Mouse (Mus musculus): ENCODE data around the gene Sis. TPM values are rescaled to one million over a fixed set of nuclear protein-coding genes. Genes with fewer than 3 reads are reported as not detected.

Gene Sis
- total RNA-seq (2014; rRNA removed) (under 0.01 TPM in 1 of 2 replicates, not detected in the other), polyA plus RNA-seq (2015; fragmentation: Nextera tagmentation; extraction: Ambion mirVana) (0.06 TPM in 1 of 2 replicates, not detected in the other)

DNA sequence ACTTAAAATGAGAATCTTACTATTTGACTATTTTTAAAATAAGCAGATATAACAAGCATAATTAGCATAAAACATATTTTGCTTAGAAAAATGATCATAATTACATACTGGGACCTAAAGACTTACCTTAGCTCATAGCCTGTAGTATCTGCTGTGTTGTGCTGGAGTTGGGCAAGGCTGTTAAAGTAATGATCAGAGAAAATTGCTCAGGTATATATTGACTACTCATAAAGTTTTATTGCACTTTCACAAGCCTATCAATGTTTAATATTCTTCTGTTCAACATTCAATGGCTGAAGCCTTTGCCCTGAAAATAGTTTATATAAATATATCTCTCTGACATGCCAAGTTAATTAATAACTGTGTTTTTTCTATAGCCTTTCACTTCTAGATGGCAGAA, at the start of gene Sis:
TSS of gene Sis (minus strand) at position 189 of the 400 bp plus-strand sequence.
- no peak within 1 kb of the TSS for H3K27ac ChIP-seq (ENCODE audit: low read depth, low read length)
- TF ChIP-seq CTCF (IDR thresholded peaks at IDR 0.05; ENCODE audit: low read depth): no peak
- H3K4me1 ChIP-seq (ENCODE audit: insufficient read depth): no peaks in the 10 kb centered on the region
- H3K4me2 ChIP-seq (ENCODE audit: low read depth): no peak within 1 kb of the TSS
- H3K36me3 ChIP-seq (ENCODE audit: insufficient read depth): no peaks in the 10 kb centered on the region
- H3K27me3 ChIP-seq (ENCODE audit: insufficient read depth, low read length): no peaks in the 10 kb centered on the region
- DNase-seq: no peak
- no peak for ATAC-seq
- H3K9me3 ChIP-seq (ENCODE audit: low read length): no peaks in the 10 kb centered on the region
- H3K9ac ChIP-seq: no peak within 1 kb of the TSS
- no peak within 1 kb of the TSS for H3K4me3 ChIP-seq (ENCODE audit: low read depth, low read length)

DNA sequence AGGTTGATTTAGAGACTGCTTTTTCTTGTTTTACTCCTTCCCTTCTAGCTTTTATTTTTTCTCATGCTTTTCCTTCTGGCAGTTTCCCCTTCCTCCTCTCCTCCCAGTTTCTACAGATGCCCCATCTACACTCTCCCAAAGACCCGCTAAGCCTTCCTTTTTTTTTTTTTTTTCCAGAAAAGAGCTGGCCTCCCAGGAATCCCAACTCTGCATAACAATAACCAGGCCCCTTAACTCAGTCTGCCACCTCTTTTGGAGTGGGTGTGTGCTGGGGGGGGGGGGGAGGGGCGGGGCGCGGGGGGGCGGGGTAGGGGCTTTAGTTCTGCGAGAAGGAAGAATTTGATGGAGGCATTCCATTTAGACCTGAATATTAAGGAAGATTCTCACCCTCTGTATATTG, 38.4 kb upstream of the Sis start:
- no peak for TF ChIP-seq CTCF (IDR thresholded peaks at IDR 0.05; ENCODE audit: low read depth)
- H3K36me3 ChIP-seq (ENCODE audit: insufficient read depth): no peaks in the 10 kb centered on the region
- no peaks in the 10 kb centered on the region for H3K27me3 ChIP-seq (ENCODE audit: insufficient read depth, low read length)
- WGBS: 12% methylated on average over 6 of the region's 6 CpGs
- no peak overlapping the region for H3K27ac ChIP-seq (ENCODE audit: low read depth, low read length)
- H3K9me3 ChIP-seq (ENCODE audit: low read length): no peaks in the 10 kb centered on the region
- no peaks in the 10 kb centered on the region for H3K4me1 ChIP-seq (ENCODE audit: insufficient read depth)
- H3K4me3 ChIP-seq (ENCODE audit: low read depth, low read length): no peak overlapping the region
- H3K9ac ChIP-seq: no peak overlapping the region
- DNase-seq (no peak), ATAC-seq (no peak)
- H3K4me2 ChIP-seq (ENCODE audit: low read depth): no peak overlapping the region

DNA sequence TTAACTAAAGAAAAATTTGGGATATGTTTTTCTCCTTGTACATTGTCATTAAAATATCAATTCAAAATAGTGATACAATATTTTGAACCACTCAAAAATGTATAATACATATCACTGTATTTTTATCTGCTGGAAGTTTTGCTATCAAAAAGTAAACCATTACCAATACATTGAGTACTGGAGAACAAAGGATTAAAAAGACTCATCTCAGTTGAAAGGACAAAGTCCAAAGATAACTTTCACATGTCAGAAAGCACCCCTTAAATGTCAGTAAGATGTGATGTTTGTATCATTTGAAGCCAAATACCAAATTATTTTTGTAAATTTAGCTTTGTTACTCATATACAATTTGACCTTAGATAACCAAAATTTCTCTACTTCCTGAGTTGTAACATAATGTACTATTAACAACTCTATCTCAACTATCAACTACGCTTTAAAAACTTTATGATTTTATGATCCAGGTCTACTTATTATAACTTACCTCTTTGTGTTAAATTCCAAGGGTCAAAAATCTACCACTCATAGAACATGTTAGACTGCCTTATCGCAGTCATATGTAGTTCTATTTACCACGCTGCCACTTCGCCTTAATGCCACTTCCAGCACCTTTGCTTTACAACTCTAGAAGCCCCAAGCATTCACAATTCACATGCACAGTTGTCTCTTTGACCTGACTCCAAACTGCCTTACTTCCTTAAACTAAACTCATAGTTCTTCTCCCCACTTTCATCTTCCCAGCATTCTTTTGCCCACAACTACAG, 35.5 kb upstream of the Sis start:
- no peak overlapping the region for H3K9ac ChIP-seq
- no peak overlapping the region for H3K4me2 ChIP-seq (ENCODE audit: low read depth)
- 90% methylated on average over 4 of the region's 4 CpGs for WGBS
- H3K4me1 ChIP-seq (ENCODE audit: insufficient read depth): no peaks in the 10 kb centered on the region
- DNase-seq: no peak
- H3K27ac ChIP-seq (ENCODE audit: low read depth, low read length): no peak overlapping the region
- no peaks in the 10 kb centered on the region for H3K36me3 ChIP-seq (ENCODE audit: insufficient read depth)
- no peaks in the 10 kb centered on the region for H3K27me3 ChIP-seq (ENCODE audit: insufficient read depth, low read length)
- H3K4me3 ChIP-seq (ENCODE audit: low read depth, low read length): no peak overlapping the region
- ATAC-seq: no peak
- H3K9me3 ChIP-seq (ENCODE audit: low read length): no peaks in the 10 kb centered on the region
- TF ChIP-seq CTCF (IDR thresholded peaks at IDR 0.05; ENCODE audit: low read depth): no peak

DNA sequence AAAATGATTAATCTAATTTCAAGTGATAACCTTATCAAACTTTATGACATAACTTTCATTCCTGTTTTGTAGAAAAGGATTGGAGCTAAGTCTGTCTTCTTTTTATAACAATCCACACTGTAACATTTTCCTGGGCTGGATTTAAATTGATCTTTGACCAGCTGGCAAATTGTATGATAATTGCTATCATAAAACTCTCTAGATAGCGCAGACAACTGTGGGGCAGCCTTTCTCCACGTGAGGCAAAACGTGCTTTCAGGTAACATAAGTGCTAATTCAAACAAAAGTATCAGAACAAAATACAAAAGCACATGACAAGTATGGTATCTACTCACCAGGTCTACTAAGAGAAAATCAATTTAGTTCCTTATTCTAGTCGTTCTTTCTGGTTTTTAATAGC, 29.9 kb upstream of the Sis start:
- H3K4me2 ChIP-seq (ENCODE audit: low read depth): no peak overlapping the region
- H3K4me3 ChIP-seq (ENCODE audit: low read depth, low read length): no peak overlapping the region
- no peaks in the 10 kb centered on the region for H3K27me3 ChIP-seq (ENCODE audit: insufficient read depth, low read length)
- TF ChIP-seq CTCF (IDR thresholded peaks at IDR 0.05; ENCODE audit: low read depth): no peak
- H3K9ac ChIP-seq: no peak overlapping the region
- DNase-seq (no peak), ATAC-seq (no peak)
- H3K36me3 ChIP-seq (ENCODE audit: insufficient read depth): no peaks in the 10 kb centered on the region
- 73% methylated on average over 4 of the region's 4 CpGs for WGBS
- H3K27ac ChIP-seq (ENCODE audit: low read depth, low read length): no peak overlapping the region
- no peaks in the 10 kb centered on the region for H3K4me1 ChIP-seq (ENCODE audit: insufficient read depth)
- no peaks in the 10 kb centered on the region for H3K9me3 ChIP-seq (ENCODE audit: low read length)

DNA sequence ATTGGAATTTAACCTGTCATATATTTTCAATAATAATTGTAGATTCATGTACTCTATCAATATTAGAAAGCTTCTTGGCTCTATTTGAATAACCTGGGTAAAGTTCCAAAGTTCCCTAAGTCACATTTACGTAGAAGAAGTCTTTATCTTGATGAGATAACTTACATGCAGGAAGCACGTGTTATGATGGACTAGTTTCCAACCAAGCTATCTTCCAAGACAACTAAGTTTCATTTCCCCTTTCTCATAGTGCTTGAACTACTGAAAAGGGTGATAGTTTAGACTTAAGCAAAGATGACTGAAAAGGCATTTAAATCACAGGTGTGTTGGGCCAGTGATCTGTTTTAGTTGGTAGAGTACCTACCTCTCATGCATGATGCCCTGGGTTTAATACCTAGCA, 23.3 kb upstream of the Sis start:
- H3K4me3 ChIP-seq (ENCODE audit: low read depth, low read length): no peak overlapping the region
- ATAC-seq: no peak

DNA sequence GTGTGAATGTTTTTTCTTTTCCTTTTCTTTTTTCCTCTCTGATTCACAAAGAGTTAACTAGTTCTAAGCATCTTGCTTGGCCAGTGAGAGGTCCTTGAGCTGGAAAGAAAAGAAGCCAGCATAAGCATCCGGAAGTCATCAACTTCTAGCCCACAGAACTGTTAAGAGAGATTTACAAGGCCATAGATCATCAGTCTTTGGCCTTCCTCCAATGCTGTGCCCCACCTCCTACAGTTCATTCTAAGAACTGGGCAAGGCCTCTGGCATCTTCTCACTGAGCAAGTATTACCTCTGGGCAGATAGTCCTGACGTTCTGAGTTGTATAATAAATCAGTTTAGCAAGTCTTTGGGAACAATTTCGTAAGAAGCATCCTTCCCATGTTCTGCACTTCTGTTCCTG, 8.9 kb upstream of the Sis start:
- no peaks in the 10 kb centered on the region for H3K36me3 ChIP-seq (ENCODE audit: insufficient read depth)
- H3K4me1 ChIP-seq (ENCODE audit: insufficient read depth): no peaks in the 10 kb centered on the region
- H3K9me3 ChIP-seq (ENCODE audit: low read length): no peaks in the 10 kb centered on the region
- WGBS: 64% methylated on average over 3 of the region's 3 CpGs
- H3K4me3 ChIP-seq (ENCODE audit: low read depth, low read length): no peak overlapping the region
- no peak for TF ChIP-seq CTCF (IDR thresholded peaks at IDR 0.05; ENCODE audit: low read depth)
- ATAC-seq (no peak), DNase-seq (no peak)
- H3K4me2 ChIP-seq (ENCODE audit: low read depth): no peak overlapping the region
- no peaks in the 10 kb centered on the region for H3K27me3 ChIP-seq (ENCODE audit: insufficient read depth, low read length)
- H3K9ac ChIP-seq: no peak overlapping the region
- no peak overlapping the region for H3K27ac ChIP-seq (ENCODE audit: low read depth, low read length)

More for the DNA sequence above, 23.3 kb upstream of the Sis start:
- Histone ChIP-seq H3K27me3 (ENCODE audit: insufficient read depth, low read length) (no peaks in the 10 kb centered on the region), H3K4me1 (ENCODE audit: insufficient read depth) (no peaks in the 10 kb centered on the region), H3K9me3 (ENCODE audit: low read length) (no peaks in the 10 kb centered on the region), H3K36me3 (ENCODE audit: insufficient read depth) (no peaks in the 10 kb centered on the region), H3K9ac (no peak overlapping the region), H3K27ac (ENCODE audit: low read depth, low read length) (no peak overlapping the region), H3K4me2 (ENCODE audit: low read depth) (no peak overlapping the region)
- 85% methylated on average over 2 of the region's 2 CpGs for WGBS
- TF ChIP-seq CTCF (IDR thresholded peaks at IDR 0.05; ENCODE audit: low read depth): no peak
- no peak for DNase-seq

DNA sequence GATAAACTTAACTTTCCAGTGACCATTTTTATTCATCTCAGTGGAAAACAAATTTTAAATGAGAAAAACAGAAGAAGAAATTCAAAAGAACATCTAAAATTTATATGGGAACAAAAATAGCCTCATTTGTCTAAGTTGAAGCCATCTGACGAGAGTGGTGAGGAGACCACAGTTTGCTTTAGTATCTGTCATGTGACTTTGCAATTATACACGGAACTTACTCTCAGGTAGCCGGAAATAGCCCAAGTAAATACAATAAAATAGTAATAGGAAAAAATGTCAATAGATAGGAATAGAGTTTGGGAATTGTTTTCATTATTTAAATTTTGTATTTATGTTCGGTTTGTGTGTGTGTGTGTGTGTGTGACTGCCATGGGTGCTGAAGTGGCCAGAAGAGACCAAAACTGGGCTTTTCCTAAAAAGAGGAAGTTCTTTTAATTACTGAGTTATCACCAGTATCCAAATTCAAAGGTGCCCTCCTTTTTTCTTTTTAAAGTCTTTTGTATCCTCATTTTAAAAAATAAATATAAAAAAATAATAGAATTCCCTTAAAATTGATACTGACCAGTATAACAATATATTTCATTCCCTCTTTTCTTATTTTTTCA, 48.6 kb downstream of the Sis start:
- Histone ChIP-seq H3K4me3 (ENCODE audit: low read depth, low read length) (no peak overlapping the region), H3K36me3 (ENCODE audit: insufficient read depth) (no peaks in the 10 kb centered on the region), H3K9me3 (ENCODE audit: low read length) (no peaks in the 10 kb centered on the region), H3K4me2 (ENCODE audit: low read depth) (no peak overlapping the region), H3K4me1 (ENCODE audit: insufficient read depth) (no peaks in the 10 kb centered on the region), H3K9ac (no peak overlapping the region), H3K27me3 (ENCODE audit: insufficient read depth, low read length) (no peaks in the 10 kb centered on the region), H3K27ac (ENCODE audit: low read depth, low read length) (no peak overlapping the region)
- DNase-seq (no peak), ATAC-seq (no peak)
- no peak for TF ChIP-seq CTCF (IDR thresholded peaks at IDR 0.05; ENCODE audit: low read depth)
- WGBS: 86% methylated on average over 4 of the region's 4 CpGs
